Mouse (Mus musculus) megakaryocyte, embryonic 14.5 days (primary cell): Measurements from ENCODE around the gene Dars.

ENCODE experiments used
- FLI1 ChIP-seq: IDR thresholded peaks from 2 replicates; pipeline ENCODE4 v1.6.1; 2012; ENCODE audit warnings: low read length, inconsistent platforms, mixed read lengths
- GATA1 ChIP-seq: IDR thresholded peaks from 3 replicates; pipeline ENCODE4 v1.6.1; 2012; ENCODE audit warnings: mixed read lengths, low read length, inconsistent platforms, borderline replicate concordance

DNA sequence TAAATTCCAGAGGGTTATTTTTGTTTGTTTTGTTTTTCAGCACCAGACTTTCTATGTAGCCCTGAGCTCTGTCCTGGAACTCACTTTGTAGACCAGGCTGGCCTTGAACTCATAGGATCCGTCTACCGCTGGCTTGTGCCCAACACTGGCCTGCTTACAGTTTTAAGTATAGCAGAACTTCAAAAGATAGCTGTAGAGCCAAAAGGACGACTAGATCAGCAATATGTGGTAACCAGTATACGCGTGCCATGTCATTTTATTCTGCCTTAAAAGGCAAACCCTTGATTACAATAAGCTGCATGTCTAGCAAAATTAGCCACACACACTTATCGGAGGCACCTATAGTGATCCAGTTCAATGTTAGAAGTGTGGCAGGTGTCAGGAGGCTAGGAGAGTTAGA is 58.9 kb downstream of the Dars start:
- TF ChIP-seq GATA1: no peak
- no peak for TF ChIP-seq FLI1
